ENCODE assay signal across 7 mouse cellular contexts in genomic region chr10:52417998-52418860, GRCm38 (mm10). TPM values are rescaled to one million over a fixed set of nuclear protein-coding genes. Genes with fewer than 3 reads are reported as not detected.
A peak's percentile ranks its signal among the peaks of the same experiment; 100 is the strongest.
DNase-seq lines count a peak whose midpoint lies in the region; ATAC-seq and TF ChIP-seq lines count a peak whose summit lies in the region.

No protein-coding gene starts in this region.

- peaks cover 7% of the 10 kb centered on the region; the same call in 1 of the 2 replicates for H3K4me1 ChIP-seq in testis, adult 2 months (ENCODE audit: control insufficient read depth, insufficient read depth, low read length)
- H3K4me1 ChIP-seq in cortical plate, adult 2 months (ENCODE audit: control insufficient read depth, insufficient read depth, low read length), result peaks cover 9% of the 10 kb centered on the region
- peaks cover 27% of the 10 kb centered on the region for H3K4me1 ChIP-seq in liver, postnatal 0 days (ENCODE audit: insufficient read depth)
- peaks cover 20% of the 10 kb centered on the region for H3K4me1 ChIP-seq in stomach, embryonic 16.5 days (ENCODE audit: control insufficient read depth, insufficient read depth, low read length)

- intact Hi-C loops in gastrocnemius, postnatal 14 days (cut with DNase I; ENCODE audit: low total_unique reads), result no loop called here

- peak; percentile 10; the same call in 1 of the 2 replicates for ATAC-seq in liver, postnatal 0 days
- ATAC-seq in stomach, embryonic 16.5 days (ENCODE audit: insufficient read depth, low FRiP score), result peak; percentile 4

- H3K9ac ChIP-seq in liver, postnatal 0 days (replicated peaks), result peak overlapping the region; percentile 96
- H3K9ac ChIP-seq in stomach, embryonic 16.5 days (ENCODE audit: low read length), result peak overlapping the region; percentile 88

- no peaks in the 10 kb centered on the region for H3K27me3 ChIP-seq in testis, adult 2 months (ENCODE audit: control insufficient read depth, insufficient read depth, low read length)
- H3K27me3 ChIP-seq in liver, postnatal 0 days (ENCODE audit: insufficient read depth, low read length), result no peaks in the 10 kb centered on the region
- no peaks in the 10 kb centered on the region for H3K27me3 ChIP-seq in stomach, embryonic 16.5 days (ENCODE audit: control insufficient read depth, insufficient read depth, low read length)

- no peak for TF ChIP-seq POLR2A in testis, adult 2 months (IDR thresholded peaks at IDR 0.05; ENCODE audit: control insufficient read depth, low read depth, low read length)
- no peak for TF ChIP-seq POLR2A in cortical plate, adult 2 months (IDR thresholded peaks at IDR 0.05; ENCODE audit: extremely low read depth, insufficient read depth, low read length)

- no peaks in the 10 kb centered on the region for H3K36me3 ChIP-seq in testis, adult 2 months (ENCODE audit: control insufficient read depth, insufficient read depth, low read length)
- H3K36me3 ChIP-seq in liver, postnatal 0 days (replicated peaks; ENCODE audit: insufficient read depth, low read length), result no peaks in the 10 kb centered on the region; the same call in 1 of the 2 replicates
- no peaks in the 10 kb centered on the region for H3K36me3 ChIP-seq in stomach, embryonic 16.5 days (ENCODE audit: control insufficient read depth, insufficient read depth, low read length)

- no peak for DNase-seq in testis, postnatal 14 days (ENCODE audit: low spot score)
- DNase-seq in heart, postnatal 4 days, result peak; percentile 10
- no peak for DNase-seq in liver, postnatal 0 days
- DNase-seq in gastrocnemius, postnatal 14 days, result no peak

- no peak for TF ChIP-seq EP300 in liver, postnatal 0 days (IDR thresholded peaks at IDR 0.05; ENCODE audit: low read depth)

- H3K4me3 ChIP-seq in testis, adult 2 months (ENCODE audit: control insufficient read depth, low read depth, low read length), result peak overlapping the region; percentile 97
- peak overlapping the region; percentile 90 for H3K4me3 ChIP-seq in cortical plate, adult 2 months (ENCODE audit: insufficient read depth, low read length)
- H3K4me3 ChIP-seq in liver, postnatal 0 days (ENCODE audit: low read depth, low read length), result peak overlapping the region; percentile 99
- H3K4me3 ChIP-seq in stomach, embryonic 16.5 days (replicated peaks; ENCODE audit: low read length), result peak overlapping the region; percentile 87

- whole genome bisulfite sequencing in liver, postnatal 0 days (ENCODE audit: insufficient replicate concordance), result 1% methylated on average over 39 of the region's 39 CpGs
- WGBS in stomach, embryonic 16.5 days, result 1% methylated on average over 39 of the region's 39 CpGs

- peak overlapping the region; percentile 88 for H3K27ac ChIP-seq in testis, adult 2 months (ENCODE audit: control insufficient read depth, insufficient read depth, low read depth, low read length)
- peak overlapping the region; percentile 85; the same call in 1 of the 2 replicates for H3K27ac ChIP-seq in cortical plate, adult 2 months (ENCODE audit: insufficient read depth, low read length)
- peak overlapping the region; percentile 94 for H3K27ac ChIP-seq in liver, postnatal 0 days (ENCODE audit: low read depth)
- H3K27ac ChIP-seq in stomach, embryonic 16.5 days (ENCODE audit: low read length), result peak overlapping the region; percentile 90

- TF ChIP-seq CTCF in testis, adult 2 months (IDR thresholded peaks at IDR 0.05; ENCODE audit: control insufficient read depth, insufficient read depth, insufficient replicate concordance, low read depth, low read length), result no peak
- no peak for TF ChIP-seq CTCF in cortical plate, adult 2 months (IDR thresholded peaks at IDR 0.05; ENCODE audit: extremely low read depth, insufficient read depth, low read length)
- TF ChIP-seq CTCF in liver, postnatal 0 days (IDR thresholded peaks at IDR 0.05; ENCODE audit: low read depth), result no peak

- H3K4me2 ChIP-seq in liver, postnatal 0 days (ENCODE audit: low read depth, low read length), result peak overlapping the region; percentile 93
- peak overlapping the region; percentile 80 for H3K4me2 ChIP-seq in stomach, embryonic 16.5 days (ENCODE audit: low read depth, low read length)

- H3K9me3 ChIP-seq in liver, postnatal 0 days (ENCODE audit: low read length), result no peaks in the 10 kb centered on the region
- H3K9me3 ChIP-seq in stomach, embryonic 16.5 days (replicated peaks; ENCODE audit: control insufficient read depth, low read length), result no peaks in the 10 kb centered on the region

RNA-seq across cellular contexts. Expression of gene Nus1, which starts 0.9 kb away (rescaled TPM):
- polyA plus RNA-seq in testis, adult 2 months (2012; rRNA removed), result 7.3 and 8.3 TPM in 2 replicates
- 32.3 and 32.5 TPM in 2 replicates for polyA plus RNA-seq in cortical plate, adult 2 months (2012; rRNA removed)
- total RNA-seq in heart, postnatal 4 days (2021), result 10 to 100 TPM; 28.3 to 32.9 TPM
- polyA plus RNA-seq in liver, postnatal 0 days (2015; fragmentation: Nextera tagmentation; extraction: Ambion mirVana), result 5.9 and 6.5 TPM in 2 replicates
- polyA plus RNA-seq in stomach, embryonic 16.5 days (2015; fragmentation: Nextera tagmentation; extraction: Ambion mirVana), result 10.3 and 12.7 TPM in 2 replicates
- total RNA-seq in gastrocnemius, postnatal 14 days (2021), result 10 to 100 TPM; 16.1 to 17.5 TPM

RNA-seq across cellular contexts. Expression of gene Nepn, which starts 29.5 kb away (rescaled TPM):
- not detected in 2 replicates for polyA plus RNA-seq in testis, adult 2 months (2012; rRNA removed)
- polyA plus RNA-seq in cortical plate, adult 2 months (2012; rRNA removed), result 0.08 TPM in 1 of 2 replicates, not detected in the other
- under 1 TPM in 1 of 2 experiments, not detected in 1; 0.19 TPM for total RNA-seq in heart, postnatal 4 days (2021)
- not detected in 2 replicates for polyA plus RNA-seq in liver, postnatal 0 days (2015; fragmentation: Nextera tagmentation; extraction: Ambion mirVana)
- polyA plus RNA-seq in stomach, embryonic 16.5 days (2015; fragmentation: Nextera tagmentation; extraction: Ambion mirVana), result 3.9 and 6.0 TPM in 2 replicates
- not detected for total RNA-seq in gastrocnemius, postnatal 14 days (2021)

RNA-seq across cellular contexts. Expression of gene Gopc, which starts 36.3 kb away (rescaled TPM):
- polyA plus RNA-seq in testis, adult 2 months (2012; rRNA removed), result 4.9 and 5.7 TPM in 2 replicates
- polyA plus RNA-seq in cortical plate, adult 2 months (2012; rRNA removed), result 22.8 and 23.8 TPM in 2 replicates
- 10 to 100 TPM; 19.2 to 19.6 TPM for total RNA-seq in heart, postnatal 4 days (2021)
- 4.7 and 5.0 TPM in 2 replicates for polyA plus RNA-seq in liver, postnatal 0 days (2015; fragmentation: Nextera tagmentation; extraction: Ambion mirVana)
- polyA plus RNA-seq in stomach, embryonic 16.5 days (2015; fragmentation: Nextera tagmentation; extraction: Ambion mirVana), result 17.2 and 17.8 TPM in 2 replicates
- 10 to 100 TPM; 10.4 to 11.3 TPM for total RNA-seq in gastrocnemius, postnatal 14 days (2021)

RNA-seq across cellular contexts. Expression of gene Gm26741, which starts 59.7 kb away (rescaled TPM):
- polyA plus RNA-seq in testis, adult 2 months (2012; rRNA removed), result not detected in 2 replicates
- not detected in 2 replicates for polyA plus RNA-seq in cortical plate, adult 2 months (2012; rRNA removed)
- not detected for total RNA-seq in heart, postnatal 4 days (2021)
- polyA plus RNA-seq in liver, postnatal 0 days (2015; fragmentation: Nextera tagmentation; extraction: Ambion mirVana), result not detected in 2 replicates
- not detected in 2 replicates for polyA plus RNA-seq in stomach, embryonic 16.5 days (2015; fragmentation: Nextera tagmentation; extraction: Ambion mirVana)
- not detected for total RNA-seq in gastrocnemius, postnatal 14 days (2021)
